Mouse (Mus musculus) C2C12 (cell line): Measurements from ENCODE around the gene Zfp619.

ENCODE experiments used
- CEBPB ChIP-seq: IDR thresholded peaks from one replicate; pipeline ENCODE4 v1.6.1; 2011; ENCODE audit warnings: low read depth, mild to moderate bottlenecking, control low read depth, moderate library complexity
- CTCF ChIP-seq: IDR thresholded peaks from one replicate; pipeline ENCODE4 v1.5.1; 2011; ENCODE audit not compliant: control insufficient read depth, insufficient read depth, insufficient read length
- MYOG ChIP-seq: IDR thresholded peaks from one replicate; pipeline ENCODE4 v1.6.1; 2011; ENCODE audit not compliant: control insufficient read depth, insufficient read length; ENCODE audit errors: extremely low read depth
- USF1 ChIP-seq: IDR thresholded peaks from one replicate; pipeline ENCODE4 v1.6.1; 2011; ENCODE audit warnings: low read depth, mild to moderate bottlenecking, control low read depth, moderate library complexity

GRCm38 (mm10) chr7:39494646-39495045, 22.9 kb upstream of the Zfp619 start:
- no peak for TF ChIP-seq CTCF
- no peak for TF ChIP-seq USF1
- no peak for TF ChIP-seq CEBPB
- no peak for TF ChIP-seq MYOG
